Mouse (Mus musculus): ENCODE data around the gene Zfp874a. TPM values are rescaled to one million over a fixed set of nuclear protein-coding genes. Genes with fewer than 3 reads are reported as not detected.
"Not testable (repeated sequence)": the region's sequence is repeated elsewhere in the genome, so short reads cannot be mapped to it uniquely, and the experiment has no call there.

Gene Zfp874a
- polyA plus RNA-seq, 1 experiment from 2014 or later, result 8.8 TPM

- ATAC-seq (replicated peaks; ENCODE audit: low FRiP score, low TSS enrichment, low read depth), result no peak
- WGBS, result 89% methylated on average over 3 of the region's 3 CpGs
- H3K27ac ChIP-seq (ENCODE audit: low read depth), result no peak overlapping the region
- H3K4me2 ChIP-seq (ENCODE audit: low read length), result no peak overlapping the region
- no peaks in the 10 kb centered on the region for H3K36me3 ChIP-seq (ENCODE audit: control insufficient read depth, insufficient read depth, low read length)
- H3K9me3 ChIP-seq (ENCODE audit: control insufficient read depth, low read length), result no peaks in the 10 kb centered on the region
- H3K9ac ChIP-seq (ENCODE audit: low read length), result no peak overlapping the region
- DNase-seq (ENCODE audit: low spot score), result no peak
- no peaks in the 10 kb centered on the region for H3K27me3 ChIP-seq (replicated peaks; ENCODE audit: control insufficient read depth, insufficient read depth, low read length)
- no peaks in the 10 kb centered on the region for H3K4me1 ChIP-seq (replicated peaks; ENCODE audit: control insufficient read depth, insufficient read depth, low read length)
- H3K4me3 ChIP-seq (ENCODE audit: low read depth, low read length), result no peak overlapping the region
These were observed 34.6 kb downstream of the Zfp874a start for GRCm38 (mm10) chr13:67416811-67417210.

- Histone ChIP-seq H3K9ac (ENCODE audit: low read length) (no peak overlapping the region), H3K36me3 (ENCODE audit: control insufficient read depth, insufficient read depth, low read length) (no peaks in the 10 kb centered on the region), H3K4me2 (ENCODE audit: low read length) (no peak overlapping the region), H3K27ac (ENCODE audit: low read depth) (no peak overlapping the region), H3K9me3 (ENCODE audit: control insufficient read depth, low read length) (no peaks in the 10 kb centered on the region), H3K27me3 (replicated peaks; ENCODE audit: control insufficient read depth, insufficient read depth, low read length) (no peaks in the 10 kb centered on the region), H3K4me1 (replicated peaks; ENCODE audit: control insufficient read depth, insufficient read depth, low read length) (no peaks in the 10 kb centered on the region), H3K4me3 (ENCODE audit: low read depth, low read length) (no peak overlapping the region)
- ATAC-seq (replicated peaks; ENCODE audit: low FRiP score, low TSS enrichment, low read depth) (no peak), DNase-seq (ENCODE audit: low spot score) (no peak)
- WGBS, result 88% methylated on average over 6 of the region's 6 CpGs
These were observed 35.7 kb downstream of the Zfp874a start for GRCm38 (mm10) chr13:67415759-67416158.

DNA sequence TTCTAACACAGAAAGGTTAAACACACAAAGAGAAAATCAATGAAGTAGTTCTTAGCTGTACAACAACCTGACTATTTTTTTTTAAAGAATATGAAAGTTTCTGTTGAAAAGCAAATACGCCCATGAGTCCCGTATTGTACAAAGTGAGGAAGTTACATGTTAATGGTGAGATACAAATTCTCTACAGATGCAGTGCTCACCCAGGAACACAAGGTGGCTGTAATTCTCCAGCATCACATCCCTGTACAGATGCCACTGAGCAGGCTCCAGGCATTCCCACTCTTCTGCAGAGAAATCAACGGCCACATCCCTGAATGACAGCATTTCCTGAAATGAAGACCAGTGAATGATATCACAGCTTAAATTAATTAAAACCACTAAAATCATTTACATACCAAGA lies 37.8 kb downstream of the Zfp874a start:
- H3K4me3 ChIP-seq (ENCODE audit: low read depth, low read length); H3K27ac ChIP-seq (ENCODE audit: low read depth); H3K4me2 ChIP-seq (ENCODE audit: low read length); H3K27me3 ChIP-seq (replicated peaks; ENCODE audit: control insufficient read depth, insufficient read depth, low read length); DNase-seq (ENCODE audit: low spot score); H3K9ac ChIP-seq (ENCODE audit: low read length); H3K9me3 ChIP-seq (ENCODE audit: control insufficient read depth, low read length); H3K4me1 ChIP-seq (replicated peaks; ENCODE audit: control insufficient read depth, insufficient read depth, low read length); H3K36me3 ChIP-seq (ENCODE audit: control insufficient read depth, insufficient read depth, low read length); ATAC-seq (replicated peaks; ENCODE audit: low FRiP score, low TSS enrichment, low read depth): not testable (repeated sequence)
- 72% methylated on average over 3 of the region's 3 CpGs for WGBS

DNA sequence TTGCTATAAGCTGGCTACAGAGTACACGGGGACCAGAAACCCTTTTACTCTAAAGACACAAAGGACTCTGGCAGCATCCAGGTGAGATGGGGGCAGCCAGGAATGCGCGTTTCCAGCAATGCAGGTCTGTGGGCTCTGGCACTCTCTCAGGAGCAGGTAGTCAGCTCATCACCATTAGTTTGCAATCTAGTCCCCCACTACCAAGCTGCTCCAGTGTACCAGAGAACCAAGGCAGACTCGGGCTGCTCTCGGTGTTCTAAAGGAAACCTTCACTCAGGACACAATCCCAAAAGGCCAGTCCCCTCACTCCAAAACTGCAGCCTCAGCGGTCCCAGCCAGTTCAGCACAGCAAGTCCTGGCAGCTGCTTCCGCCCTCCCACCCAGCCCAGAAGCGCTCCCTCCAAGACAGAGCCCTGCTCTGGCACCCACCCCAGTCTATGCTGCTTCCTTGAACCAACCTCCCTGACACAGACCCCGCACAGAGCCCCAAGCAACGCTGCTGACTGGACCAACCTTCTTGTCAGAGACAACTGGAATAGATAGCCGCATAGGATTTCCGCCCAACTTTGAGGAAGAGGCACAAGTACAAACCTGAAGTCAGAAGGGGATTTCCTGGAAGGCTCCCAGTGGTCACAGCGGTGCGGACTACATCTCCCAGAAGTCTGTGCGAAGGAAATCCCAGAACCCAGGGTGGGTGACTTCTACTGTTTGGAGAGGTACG lies 52.1 kb downstream of the Zfp874a start, which contains the start of gene Zfp429:
Gene Zfp429, minus strand, starts transcription at position 637 of the 721 bp plus-strand sequence.
- Histone ChIP-seq H3K4me2 (ENCODE audit: low read length) (peak within 1 kb of the TSS; percentile 52), H3K4me3 (ENCODE audit: low read depth, low read length) (peak within 1 kb of the TSS; percentile 66), H3K9ac (ENCODE audit: low read length) (peak within 1 kb of the TSS; percentile 23; the same call in 1 of the 2 replicates)
- WGBS, result 2% methylated on average over 14 of the region's 16 CpGs
- H3K36me3 ChIP-seq (ENCODE audit: control insufficient read depth, insufficient read depth, low read length); H3K27ac ChIP-seq (ENCODE audit: low read depth); H3K9me3 ChIP-seq (ENCODE audit: control insufficient read depth, low read length); H3K27me3 ChIP-seq (replicated peaks; ENCODE audit: control insufficient read depth, insufficient read depth, low read length); H3K4me1 ChIP-seq (replicated peaks; ENCODE audit: control insufficient read depth, insufficient read depth, low read length): not testable (repeated sequence)
- DNase-seq (ENCODE audit: low spot score), result peak; percentile 85
- peak; percentile 94 for ATAC-seq (replicated peaks; ENCODE audit: low FRiP score, low TSS enrichment, low read depth)

GRCm38 (mm10) chr13:67376255-67376654 lies 75.2 kb downstream of the Zfp874a start:
- not testable (repeated sequence) for H3K9me3 ChIP-seq (ENCODE audit: control insufficient read depth, low read length); DNase-seq (ENCODE audit: low spot score); H3K27me3 ChIP-seq (replicated peaks; ENCODE audit: control insufficient read depth, insufficient read depth, low read length); H3K36me3 ChIP-seq (ENCODE audit: control insufficient read depth, insufficient read depth, low read length); H3K4me1 ChIP-seq (replicated peaks; ENCODE audit: control insufficient read depth, insufficient read depth, low read length); H3K4me2 ChIP-seq (ENCODE audit: low read length); H3K27ac ChIP-seq (ENCODE audit: low read depth); ATAC-seq (replicated peaks; ENCODE audit: low FRiP score, low TSS enrichment, low read depth); H3K9ac ChIP-seq (ENCODE audit: low read length); H3K4me3 ChIP-seq (ENCODE audit: low read depth, low read length)
- 78% methylated on average over 3 of the region's 3 CpGs for WGBS

DNA sequence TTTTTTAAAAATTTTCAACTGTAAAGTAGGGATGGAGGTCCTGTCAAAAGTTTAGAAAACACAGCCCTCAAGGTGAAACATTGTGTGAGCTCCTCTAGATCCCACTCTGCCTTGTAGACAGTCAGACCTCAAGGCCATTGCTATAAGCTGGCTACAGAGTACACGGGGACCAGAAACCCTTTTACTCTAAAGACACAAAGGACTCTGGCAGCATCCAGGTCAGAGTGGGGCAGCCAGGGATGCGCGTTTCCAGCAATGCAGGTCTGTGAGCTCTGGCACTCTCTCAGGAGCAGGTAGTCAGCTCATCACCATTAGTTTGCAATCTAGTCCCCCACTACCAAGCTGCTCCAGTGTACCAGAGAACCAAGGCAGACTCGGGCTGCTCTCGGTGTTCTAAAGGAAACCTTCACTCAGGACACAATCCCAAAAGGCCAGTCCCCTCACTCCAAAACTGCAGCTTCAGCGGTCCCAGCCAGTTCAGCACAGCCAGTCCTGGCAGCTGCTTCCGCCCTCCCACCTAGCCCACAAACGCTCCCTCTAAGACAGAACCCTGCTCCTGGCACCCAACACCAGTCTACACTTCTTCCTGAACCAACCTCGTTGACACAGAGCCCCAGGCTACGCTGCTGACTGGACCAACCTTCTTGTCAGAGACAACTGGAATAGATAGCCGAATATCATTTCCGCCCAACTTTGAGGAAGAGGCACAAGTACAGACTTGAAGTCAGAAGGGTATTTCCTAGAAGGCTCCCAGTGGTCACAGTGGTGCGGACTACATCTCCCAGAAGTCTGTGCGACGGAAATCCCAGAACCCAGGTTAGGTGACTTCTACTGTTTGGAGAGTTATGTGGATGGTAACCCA lies 76.1 kb downstream of the Zfp874a start, which contains the start of the genes Gm28041 and Zfp456:
Gene Gm28041, minus strand, starts transcription at position 684 of the 862 bp plus-strand sequence.
Gene Zfp456, minus strand, starts transcription at position 761 of the 862 bp plus-strand sequence.
- H3K36me3 ChIP-seq (ENCODE audit: control insufficient read depth, insufficient read depth, low read length); H3K4me1 ChIP-seq (replicated peaks; ENCODE audit: control insufficient read depth, insufficient read depth, low read length); H3K27me3 ChIP-seq (replicated peaks; ENCODE audit: control insufficient read depth, insufficient read depth, low read length); H3K9me3 ChIP-seq (ENCODE audit: control insufficient read depth, low read length); H3K27ac ChIP-seq (ENCODE audit: low read depth): not testable (repeated sequence)
- H3K4me3 ChIP-seq (ENCODE audit: low read depth, low read length), result peak within 1 kb of the TSS; percentile 54
- DNase-seq (ENCODE audit: low spot score) (peak; percentile 81), ATAC-seq (replicated peaks; ENCODE audit: low FRiP score, low TSS enrichment, low read depth) (peak; percentile 97)
- WGBS, result 15% methylated on average over 13 of the region's 15 CpGs
- peak within 1 kb of the TSS; percentile 35 for H3K9ac ChIP-seq (ENCODE audit: low read length)
- peak within 1 kb of the TSS; percentile 49 for H3K4me2 ChIP-seq (ENCODE audit: low read length)

Other genes with a start within 250 kb of the Zfp874a start
- gene Zfp458, start 173.2 kb downstream of the Zfp874a start, polyA plus RNA-seq (2014; fragmentation: Nextera tagmentation; extraction: Ambion mirVana), result 1.9 and 2.6 TPM in 2 replicates
- gene Zfp457, start 145.1 kb downstream of the Zfp874a start, polyA plus RNA-seq (2014; fragmentation: Nextera tagmentation; extraction: Ambion mirVana), result 0.70 and 0.90 TPM in 2 replicates
- gene Zfp595, start 119.1 kb downstream of the Zfp874a start, polyA plus RNA-seq (2014; fragmentation: Nextera tagmentation; extraction: Ambion mirVana), result 2.9 and 3.5 TPM in 2 replicates
- not detected in 2 replicates for gene Gm28044, start 91.1 kb downstream of the Zfp874a start, polyA plus RNA-seq (2014; fragmentation: Nextera tagmentation; extraction: Ambion mirVana)
- 1.0 and 1.8 TPM in 2 replicates for gene Zfp953, start 91.0 kb downstream of the Zfp874a start, polyA plus RNA-seq (2014; fragmentation: Nextera tagmentation; extraction: Ambion mirVana)
- gene Gm28041, start 75.9 kb downstream of the Zfp874a start, polyA plus RNA-seq (2014; fragmentation: Nextera tagmentation; extraction: Ambion mirVana), result 0.34 and 0.54 TPM in 2 replicates
- gene Zfp456, start 75.8 kb downstream of the Zfp874a start, polyA plus RNA-seq (2014; fragmentation: Nextera tagmentation; extraction: Ambion mirVana), result 1.9 and 2.0 TPM in 2 replicates
- gene Zfp429, start 51.8 kb downstream of the Zfp874a start, polyA plus RNA-seq (2014; fragmentation: Nextera tagmentation; extraction: Ambion mirVana), result 6.8 and 7.2 TPM in 2 replicates
- gene Zfp459, start 30.2 kb downstream of the Zfp874a start, polyA plus RNA-seq (2014; fragmentation: Nextera tagmentation; extraction: Ambion mirVana), result 1.6 and 2.4 TPM in 2 replicates
- 1.9 and 2.0 TPM in 2 replicates for gene Zfp874b, start 32.6 kb upstream of the Zfp874a start, polyA plus RNA-seq (2014; fragmentation: Nextera tagmentation; extraction: Ambion mirVana)
- 10.1 and 13.0 TPM in 2 replicates for gene Zfp58, start 48.9 kb upstream of the Zfp874a start, polyA plus RNA-seq (2014; fragmentation: Nextera tagmentation; extraction: Ambion mirVana)
- gene Gm26965, start 74.5 kb upstream of the Zfp874a start, polyA plus RNA-seq (2014; fragmentation: Nextera tagmentation; extraction: Ambion mirVana), result not detected in 2 replicates
- gene Zfp87, start 74.6 kb upstream of the Zfp874a start, polyA plus RNA-seq (2014; fragmentation: Nextera tagmentation; extraction: Ambion mirVana), result 22.7 and 23.7 TPM in 2 replicates
- 14.1 and 15.9 TPM in 2 replicates for gene Zfp748, start 102.2 kb upstream of the Zfp874a start, polyA plus RNA-seq (2014; fragmentation: Nextera tagmentation; extraction: Ambion mirVana)
- 4.7 and 4.8 TPM in 2 replicates for gene Zfp729b, start 158.1 kb upstream of the Zfp874a start, polyA plus RNA-seq (2014; fragmentation: Nextera tagmentation; extraction: Ambion mirVana)
- gene Gm49345, start 186.1 kb upstream of the Zfp874a start, polyA plus RNA-seq (2014; fragmentation: Nextera tagmentation; extraction: Ambion mirVana), result not detected in 2 replicates
- gene Zfp729a, start 186.2 kb upstream of the Zfp874a start, polyA plus RNA-seq (2014; fragmentation: Nextera tagmentation; extraction: Ambion mirVana), result 3.6 and 5.0 TPM in 2 replicates
- 11.0 and 12.6 TPM in 2 replicates for gene Zfp738, start 235.4 kb upstream of the Zfp874a start, polyA plus RNA-seq (2014; fragmentation: Nextera tagmentation; extraction: Ambion mirVana)

All from intestine, embryonic 14.5 days (tissue).